Mouse (Mus musculus) heart, adult 2 months (tissue): ENCODE measurements around the gene Nhlrc2. TPM values are rescaled to one million over a fixed set of nuclear protein-coding genes. Genes with fewer than 3 reads are reported as not detected.

Source experiments
- DNase-seq, 2 experiments: peaks; one replicate each; pipeline ENCODE4 v3.0.0; 2021
- H3K27ac ChIP-seq: fragments of 200-600 bp; 2 replicates; pipeline ENCODE4 v1.8.1; 2022
- H3K27me3 ChIP-seq: fragments of 200-500 bp; 2 replicates; pipeline ENCODE4 v1.6.1; 2012; ENCODE audit warnings: mild to moderate bottlenecking, low read length, inconsistent platforms, mixed read lengths; ENCODE audit not compliant: control insufficient read depth, insufficient read depth
- H3K36me3 ChIP-seq: fragments of 200-500 bp; 2 replicates; pipeline ENCODE4 v1.6.1; 2012; ENCODE audit warnings: low read length, inconsistent platforms; ENCODE audit not compliant: control insufficient read depth, insufficient read depth
- H3K4me1 ChIP-seq: fragments of 200-500 bp; 2 replicates; pipeline ENCODE4 v1.6.1; 2011; ENCODE audit warnings: low read length; ENCODE audit not compliant: control insufficient read depth, insufficient read depth
- H3K4me3 ChIP-seq: fragments of 200-600 bp; 2 replicates; pipeline ENCODE4 v1.8.1; 2022
- H3K79me2 ChIP-seq: fragments of 200-500 bp; replicated peaks from 2 replicates; pipeline ENCODE4 v1.6.1; 2012; ENCODE audit warnings: mild to moderate bottlenecking, inconsistent platforms, low read length, moderate library complexity, mixed read lengths; ENCODE audit not compliant: control insufficient read depth, insufficient read depth
- H3K9ac ChIP-seq: fragments of 200-500 bp; 2 replicates; pipeline ENCODE4 v1.6.1; 2012; ENCODE audit warnings: low read depth, mild to moderate bottlenecking, control low read depth, inconsistent platforms, low read length, mixed read lengths
- CTCF ChIP-seq: fragments of 200-600 bp; IDR thresholded peaks from 2 replicates; pipeline ENCODE4 v1.8.1; 2022; ENCODE audit warnings: antibody characterized with exemption, mild to moderate bottlenecking, moderate library complexity
- EP300 ChIP-seq: fragments of 200-500 bp; IDR thresholded peaks from 2 replicates; pipeline ENCODE4 v1.6.1; 2011; ENCODE audit warnings: low read depth, low read length, control low read depth; ENCODE audit not compliant: insufficient read depth
- POLR2A ChIP-seq: fragments of 200-500 bp; IDR thresholded peaks from 2 replicates; pipeline ENCODE4 v1.6.1; 2011; ENCODE audit warnings: mild to moderate bottlenecking, low read depth, low read length, control low read depth; ENCODE audit not compliant: insufficient read depth
- WGBS: fragments of 180-500 bp; shearing (Covaris S2); methylation state at CpG from one replicate; pipeline ENCODE4 v1.1.7; 2018; 5-methylcytosine and 5-hydroxymethylcytosine counted together
- intact Hi-C: fragments of 180-260 bp; cut with DNase I; formaldehyde crosslinking; loops from one replicate; pipeline ENCODE4 v1.15.1; 2025
- polyA plus RNA-seq: library from polyadenylated mRNA; depleted of rRNA; stranded (reverse); fragments of >200 nt; gene quantifications from 2 replicates; pipeline ENCODE4 v1.2.3, GENCODE M21; 2012
- total RNA-seq, 2 experiments: library from RNA; stranded (reverse); gene quantifications; 2 replicates each; pipeline ENCODE4 v1.2.3; 2021

Gene Nhlrc2
- total and polyA plus RNA-seq, 3 experiments = 7.1 to 28.0 (median 26.9) TPM

DNA sequence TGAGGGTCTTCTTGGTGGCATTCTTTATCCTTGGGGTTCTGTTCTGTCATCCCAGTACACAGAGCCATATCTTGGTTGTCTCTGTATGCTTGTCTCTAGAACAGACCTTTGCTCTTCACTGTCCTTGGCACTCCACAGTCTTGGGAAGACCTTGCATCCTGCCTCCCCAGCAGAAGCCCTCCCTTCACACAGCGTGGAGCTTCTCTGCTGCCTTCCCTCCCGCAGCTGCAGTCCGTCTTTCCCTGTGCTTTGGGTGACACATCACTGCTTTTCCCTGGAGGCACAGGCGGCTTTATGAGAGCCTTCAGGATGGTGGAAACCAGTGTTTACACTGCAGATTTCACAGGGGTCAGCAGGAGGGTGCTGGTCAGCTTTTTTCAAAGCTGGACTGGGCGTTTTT lies 35.7 kb downstream of the Nhlrc2 start:
- Histone ChIP-seq H3K79me2 (no peaks in the 10 kb centered on the region), H3K4me1 (peaks cover 12% of the 10 kb centered on the region), H3K4me3 (no peak overlapping the region), H3K27me3 (no peaks in the 10 kb centered on the region), H3K9ac (no peak overlapping the region), H3K36me3 (peaks cover 3% of the 10 kb centered on the region; the same call in 1 of the 2 replicates), H3K27ac (no peak overlapping the region)
- intact Hi-C loops = no loop called here
- WGBS = 76% methylated on average over 5 of the region's 5 CpGs
- DNase-seq = no peak
- TF ChIP-seq EP300 (no peak), CTCF (no peak), POLR2A (no peak)

DNA sequence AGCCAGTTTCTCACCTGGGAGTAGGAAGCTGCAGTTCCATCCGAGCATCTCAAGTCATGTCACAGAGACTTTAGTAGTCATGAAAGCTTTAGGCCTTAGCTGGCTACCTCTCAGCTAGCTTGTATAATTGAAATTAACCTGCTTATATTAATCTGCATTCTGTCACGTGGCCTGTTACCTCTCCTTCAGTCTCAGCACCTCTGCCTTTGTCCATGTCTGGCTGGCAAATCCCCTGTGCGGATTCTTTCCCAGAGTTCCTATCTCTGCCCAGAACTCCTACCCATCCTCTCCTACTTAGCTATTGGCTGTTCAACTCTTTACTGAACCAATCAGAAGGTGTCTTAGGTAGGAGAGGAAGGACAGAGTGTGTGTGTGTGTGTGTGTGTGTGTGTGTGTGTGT lies 36.2 kb downstream of the Nhlrc2 start:
- WGBS = 94% methylated on average over 3 of the region's 3 CpGs
- no peak for TF ChIP-seq EP300
- no peak for TF ChIP-seq CTCF
- no peak for TF ChIP-seq POLR2A
- no peak overlapping the region for H3K4me3 ChIP-seq
- H3K79me2 ChIP-seq = no peaks in the 10 kb centered on the region
- H3K27me3 ChIP-seq = no peaks in the 10 kb centered on the region
- no peak overlapping the region for H3K9ac ChIP-seq
- peaks cover 3% of the 10 kb centered on the region; the same call in 1 of the 2 replicates for H3K36me3 ChIP-seq
- H3K4me1 ChIP-seq = peaks cover 12% of the 10 kb centered on the region
- no peak for DNase-seq
- intact Hi-C loops = no loop called here
- H3K27ac ChIP-seq = no peak overlapping the region

DNA sequence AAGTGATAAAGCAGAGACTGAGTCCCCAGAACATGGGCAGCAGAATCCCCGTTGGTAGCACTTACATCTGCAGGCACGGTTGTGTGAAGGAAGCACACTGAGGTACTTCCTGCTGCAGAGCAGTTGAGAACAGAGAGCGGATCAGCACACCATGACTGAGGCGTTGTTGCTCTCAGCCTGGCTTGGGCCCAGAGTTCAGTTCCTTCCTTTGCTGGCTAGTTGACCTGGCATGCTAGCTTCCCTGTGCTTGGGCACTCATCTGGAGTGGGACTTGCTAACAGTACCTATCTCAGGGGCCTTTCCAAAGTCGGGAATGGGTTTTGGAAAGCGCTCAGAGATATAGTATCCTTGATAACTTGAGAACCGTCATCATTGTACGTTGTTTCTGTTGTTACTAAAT lies 38.3 kb downstream of the Nhlrc2 start:
- peaks cover 12% of the 10 kb centered on the region for H3K4me1 ChIP-seq
- no peaks in the 10 kb centered on the region for H3K27me3 ChIP-seq
- intact Hi-C loops = no loop called here
- H3K27ac ChIP-seq = no peak overlapping the region
- no peak for DNase-seq
- no peak overlapping the region for H3K9ac ChIP-seq
- no peak overlapping the region for H3K4me3 ChIP-seq
- peaks cover 3% of the 10 kb centered on the region; the same call in 1 of the 2 replicates for H3K36me3 ChIP-seq
- no peaks in the 10 kb centered on the region for H3K79me2 ChIP-seq
- WGBS = 52% methylated on average over 8 of the region's 8 CpGs
- TF ChIP-seq EP300 = no peak
- no peak for TF ChIP-seq CTCF
- TF ChIP-seq POLR2A = no peak

GRCm38 (mm10) chr19:56588205-56588626 lies 40.2 kb downstream of the Nhlrc2 start:
- Histone ChIP-seq H3K27ac (peak overlapping the region; percentile 28), H3K36me3 (peaks cover 3% of the 10 kb centered on the region; the same call in 1 of the 2 replicates), H3K79me2 (no peaks in the 10 kb centered on the region), H3K4me1 (peaks cover 11% of the 10 kb centered on the region), H3K27me3 (no peaks in the 10 kb centered on the region), H3K4me3 (no peak overlapping the region), H3K9ac (no peak overlapping the region)
- WGBS = 33% methylated on average over 6 of the region's 6 CpGs
- peak; percentile 65 to 82 for DNase-seq
- TF ChIP-seq POLR2A = no peak
- no peak for TF ChIP-seq CTCF
- 0 out of 2 replicates have a peak, but pooled peaks have one; percentile 49 for TF ChIP-seq EP300
- intact Hi-C loops = no loop called here

DNA sequence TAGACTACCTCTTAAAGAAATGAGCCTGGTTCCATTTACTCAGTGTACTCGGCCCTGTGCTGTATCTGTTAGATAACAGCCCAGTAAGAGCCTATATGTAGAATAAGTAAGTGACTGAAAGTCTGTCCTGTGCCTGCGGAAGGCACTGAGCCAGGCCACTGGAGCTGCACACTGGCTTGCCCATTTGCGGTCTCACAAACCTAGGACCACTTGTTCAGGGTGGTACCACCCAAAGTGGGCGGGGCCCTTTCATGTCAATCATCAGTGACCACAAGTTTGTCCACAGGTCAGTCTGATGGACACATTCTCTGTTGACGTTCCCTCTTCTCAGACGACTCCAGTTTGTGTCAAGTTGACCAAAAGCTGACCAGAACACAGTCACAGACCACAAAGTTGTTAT lies 40.9 kb downstream of the Nhlrc2 start:
- Histone ChIP-seq H3K4me3 (no peak overlapping the region), H3K27ac (peak overlapping the region; percentile 28; the same call in 1 of the 2 replicates), H3K9ac (no peak overlapping the region), H3K36me3 (peaks cover 3% of the 10 kb centered on the region; the same call in 1 of the 2 replicates), H3K79me2 (no peaks in the 10 kb centered on the region), H3K4me1 (peaks cover 9% of the 10 kb centered on the region), H3K27me3 (no peaks in the 10 kb centered on the region)
- DNase-seq = no peak
- TF ChIP-seq CTCF (no peak), EP300 (no peak), POLR2A (no peak)
- intact Hi-C loops = no loop called here
- 79% methylated on average over 6 of the region's 6 CpGs for WGBS

- peaks cover 3% of the 10 kb centered on the region; the same call in 1 of the 2 replicates for H3K36me3 ChIP-seq
- 98% methylated on average over 5 of the region's 5 CpGs for WGBS
Measured at GRCm38 (mm10) chr19:56589455-56589854, 41.4 kb downstream of the Nhlrc2 start.

More at GRCm38 (mm10) chr19:56589455-56589854, 41.4 kb downstream of the Nhlrc2 start:
- H3K4me1 ChIP-seq = peaks cover 9% of the 10 kb centered on the region
- no peaks in the 10 kb centered on the region for H3K79me2 ChIP-seq
- no peak for TF ChIP-seq EP300
- TF ChIP-seq CTCF = no peak
- TF ChIP-seq POLR2A = no peak
- no peak overlapping the region for H3K9ac ChIP-seq
- no peak overlapping the region for H3K4me3 ChIP-seq
- H3K27me3 ChIP-seq = no peaks in the 10 kb centered on the region
- DNase-seq = no peak
- intact Hi-C loops = no loop called here
- no peak overlapping the region for H3K27ac ChIP-seq
